Mouse (Mus musculus): Measurements from ENCODE around the gene Sez6l. TPM values are rescaled to one million over a fixed set of nuclear protein-coding genes. Genes with fewer than 3 reads are reported as not detected.
A peak's percentile ranks its signal among the peaks of the same experiment; 100 is the strongest.

The Sez6l gene
- total RNA-seq, 2 experiments from 2014 or later = 174 to 177 TPM

- DNase-seq (ENCODE audit: extremely low spot score in 1 of 2, low spot score in 2 of 2) = no peak
- no peak for TF ChIP-seq CTCF (IDR thresholded peaks at IDR 0.05)
- H3K27ac ChIP-seq = peak overlapping the region; percentile 82
- no peak overlapping the region for H3K4me3 ChIP-seq
- intact Hi-C loops (cut with DNase I) = no loop called here
Measured at GRCm38 (mm10) chr5:112526936-112527335, 50.0 kb downstream of the Sez6l start.

DNA sequence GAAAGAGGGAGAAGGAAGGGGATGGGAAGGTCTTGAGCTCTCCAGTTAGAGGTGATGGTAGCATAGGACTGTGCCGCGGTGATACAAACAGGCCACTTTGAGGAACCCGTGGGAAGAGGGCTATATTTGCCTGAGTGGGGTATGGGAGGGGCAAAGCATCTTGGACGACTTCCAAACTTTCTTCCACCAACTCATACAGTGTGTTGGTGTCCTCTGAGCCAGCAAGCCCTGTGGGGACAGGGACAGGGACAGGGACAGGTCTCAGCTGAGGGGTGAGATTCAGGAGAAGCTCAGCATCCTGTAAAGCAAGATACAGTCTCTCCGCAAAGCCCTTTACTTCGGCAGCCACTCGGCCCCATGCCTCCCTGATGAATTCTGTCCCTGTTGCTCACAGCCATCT is 50.5 kb downstream of the Sez6l start:
- Histone ChIP-seq H3K27ac (peak overlapping the region; percentile 82), H3K4me3 (no peak overlapping the region)
- intact Hi-C loops (cut with DNase I) = no loop called here
- no peak for DNase-seq (ENCODE audit: extremely low spot score in 1 of 2, low spot score in 2 of 2)
- TF ChIP-seq CTCF (IDR thresholded peaks at IDR 0.05) = no peak

GRCm38 (mm10) chr5:112525980-112526379 is 51.0 kb downstream of the Sez6l start:
- Histone ChIP-seq H3K4me3 (no peak overlapping the region), H3K27ac (peak overlapping the region; percentile 86)
- TF ChIP-seq CTCF (IDR thresholded peaks at IDR 0.05) = no peak
- DNase-seq (ENCODE audit: extremely low spot score in 1 of 2, low spot score in 2 of 2) = no peak
- intact Hi-C loops (cut with DNase I) = no loop called here

DNA sequence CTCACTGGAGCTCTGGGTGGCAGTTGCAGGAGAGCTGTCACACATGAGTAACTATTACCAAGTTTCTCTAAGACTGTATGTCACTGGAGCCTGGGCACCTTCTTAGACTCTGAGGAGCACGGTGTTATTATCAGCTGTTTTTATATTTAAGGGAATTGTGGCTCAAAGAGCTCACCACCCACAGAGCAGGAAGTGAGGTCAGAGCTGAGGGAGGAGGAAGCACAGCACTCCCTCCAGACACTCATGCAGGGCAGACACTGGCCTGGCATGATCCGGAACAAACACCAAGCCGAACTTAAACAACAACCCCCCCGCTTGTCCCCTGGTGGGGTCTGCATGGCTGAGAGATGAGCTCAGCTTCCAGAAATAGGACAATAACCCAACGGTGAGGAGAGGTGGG is 51.7 kb downstream of the Sez6l start:
- H3K4me3 ChIP-seq = no peak overlapping the region
- H3K27ac ChIP-seq = peak overlapping the region; percentile 86
- no peak for DNase-seq (ENCODE audit: extremely low spot score in 1 of 2, low spot score in 2 of 2)
- TF ChIP-seq CTCF (IDR thresholded peaks at IDR 0.05) = no peak
- intact Hi-C loops (cut with DNase I) = no loop called here

- no peak for TF ChIP-seq CTCF (IDR thresholded peaks at IDR 0.05)
- intact Hi-C loops (cut with DNase I) = no loop called here
- Histone ChIP-seq H3K27ac (no peak overlapping the region), H3K4me3 (no peak overlapping the region)
- DNase-seq (ENCODE audit: extremely low spot score in 1 of 2, low spot score in 2 of 2) = no peak
Measured at GRCm38 (mm10) chr5:112523796-112524195, 53.2 kb downstream of the Sez6l start.

DNA sequence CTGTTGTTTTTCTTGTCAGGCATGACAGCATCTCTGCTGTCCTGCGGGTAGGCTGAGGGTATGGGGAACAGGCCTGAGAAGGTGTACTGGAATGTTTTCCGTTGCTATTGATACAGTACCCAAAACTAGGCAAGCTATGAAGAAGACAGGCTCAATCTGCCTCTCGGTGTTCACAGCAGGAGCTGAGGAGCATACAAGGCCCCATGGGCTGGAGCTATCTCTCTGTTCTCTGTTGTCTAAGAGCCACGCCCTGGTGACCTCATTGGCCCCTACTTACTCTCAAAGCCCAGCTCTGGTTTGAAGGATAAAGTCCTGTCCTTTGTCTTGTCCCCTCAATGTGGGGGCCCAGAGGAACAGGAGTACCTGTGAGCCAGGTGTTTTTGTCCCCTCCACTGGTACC is 53.7 kb downstream of the Sez6l start:
- intact Hi-C loops (cut with DNase I) = no loop called here
- no peak for DNase-seq (ENCODE audit: extremely low spot score in 1 of 2, low spot score in 2 of 2)
- Histone ChIP-seq H3K27ac (no peak overlapping the region), H3K4me3 (no peak overlapping the region)
- TF ChIP-seq CTCF (IDR thresholded peaks at IDR 0.05) = no peak

- Histone ChIP-seq H3K4me3 (no peak overlapping the region), H3K27ac (peak overlapping the region; percentile 12)
- intact Hi-C loops (cut with DNase I) = no loop called here
- no peak for DNase-seq (ENCODE audit: extremely low spot score in 1 of 2, low spot score in 2 of 2)
- no peak for TF ChIP-seq CTCF (IDR thresholded peaks at IDR 0.05)
Measured at GRCm38 (mm10) chr5:112521703-112522527, 55.1 kb downstream of the Sez6l start.

- Histone ChIP-seq H3K4me3 (no peak overlapping the region), H3K27ac (peak overlapping the region; percentile 12; the same call in 1 of the 2 replicates)
- TF ChIP-seq CTCF (IDR thresholded peaks at IDR 0.05) = no peak
- DNase-seq (ENCODE audit: extremely low spot score in 1 of 2, low spot score in 2 of 2) = no peak
- intact Hi-C loops (cut with DNase I) = no loop called here
Measured at GRCm38 (mm10) chr5:112520826-112521702, 55.9 kb downstream of the Sez6l start.

DNA sequence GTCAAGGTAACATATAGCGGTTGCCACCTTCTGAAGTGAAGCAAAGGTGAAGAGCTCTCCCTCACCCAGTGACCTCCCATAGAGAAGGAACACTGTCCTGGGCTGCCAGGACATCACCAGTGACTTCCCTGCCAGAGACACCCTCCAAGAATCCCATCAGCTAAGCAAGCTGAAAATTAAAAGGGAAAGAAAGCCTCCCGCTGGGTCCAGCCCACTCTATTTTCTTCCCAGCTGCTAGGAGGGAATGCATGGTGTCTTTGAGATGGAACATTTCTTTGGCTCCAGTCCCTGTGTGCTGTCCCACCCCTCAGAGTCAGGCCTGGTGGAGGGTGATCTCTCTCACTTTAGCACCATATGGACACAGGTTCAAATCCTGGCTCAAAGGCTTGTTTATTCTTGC is 58.2 kb downstream of the Sez6l start:
- intact Hi-C loops (cut with DNase I) = no loop called here
- Histone ChIP-seq H3K27ac (peak overlapping the region; percentile 57; the same call in 1 of the 2 replicates), H3K4me3 (no peak overlapping the region)
- no peak for TF ChIP-seq CTCF (IDR thresholded peaks at IDR 0.05)
- no peak for DNase-seq (ENCODE audit: extremely low spot score in 1 of 2, low spot score in 2 of 2)

DNA sequence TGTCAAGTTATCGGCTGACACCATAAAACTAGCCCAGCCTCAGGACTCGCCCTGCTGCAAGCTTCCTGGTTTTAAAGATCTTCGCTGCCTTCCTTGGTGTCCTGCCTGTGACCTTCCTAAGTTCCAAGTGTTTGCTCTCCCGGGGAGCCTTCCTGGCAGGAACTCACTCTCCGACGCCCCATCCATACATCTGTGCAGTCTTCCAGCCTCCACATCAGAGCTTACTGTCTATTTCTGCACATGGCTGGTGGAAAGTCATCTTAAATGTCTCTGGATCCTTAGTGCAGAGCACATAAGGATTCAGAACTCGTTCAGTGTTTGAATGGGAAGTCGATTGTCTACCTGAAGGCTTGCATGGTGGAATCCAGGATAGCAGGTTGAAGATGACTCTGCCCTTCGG is 59.5 kb downstream of the Sez6l start:
- no peak overlapping the region for H3K4me3 ChIP-seq
- no peak for TF ChIP-seq CTCF (IDR thresholded peaks at IDR 0.05)
- no peak for DNase-seq (ENCODE audit: extremely low spot score in 1 of 2, low spot score in 2 of 2)
- intact Hi-C loops (cut with DNase I) = no loop called here
- no peak overlapping the region for H3K27ac ChIP-seq

DNA sequence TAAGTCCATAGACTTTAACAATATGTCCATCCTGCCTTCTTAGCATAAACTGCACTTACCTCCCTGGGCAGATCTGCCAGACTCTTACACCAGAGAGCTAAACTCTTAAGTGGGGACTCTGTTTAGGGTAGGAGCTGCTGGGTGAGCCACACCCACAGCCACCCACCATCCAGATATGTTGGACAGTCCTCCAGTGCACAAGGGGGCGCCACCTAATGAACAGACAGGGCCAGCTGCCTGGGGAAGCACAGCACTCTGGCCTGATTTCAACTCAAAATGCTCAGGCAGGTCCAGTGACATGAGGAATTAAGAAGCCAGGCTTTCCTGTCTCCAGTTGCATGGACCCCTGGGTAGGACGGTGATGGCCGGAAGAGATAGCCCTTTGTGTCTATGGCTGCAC is 60.5 kb downstream of the Sez6l start:
- intact Hi-C loops (cut with DNase I) = no loop called here
- no peak; the same call in none of the 2 replicates for TF ChIP-seq CTCF (IDR thresholded peaks at IDR 0.05)
- H3K4me3 ChIP-seq = no peak overlapping the region
- DNase-seq (ENCODE audit: extremely low spot score in 1 of 2, low spot score in 2 of 2) = no peak
- H3K27ac ChIP-seq = no peak overlapping the region; the same call in 1 of the 2 replicates

DNA sequence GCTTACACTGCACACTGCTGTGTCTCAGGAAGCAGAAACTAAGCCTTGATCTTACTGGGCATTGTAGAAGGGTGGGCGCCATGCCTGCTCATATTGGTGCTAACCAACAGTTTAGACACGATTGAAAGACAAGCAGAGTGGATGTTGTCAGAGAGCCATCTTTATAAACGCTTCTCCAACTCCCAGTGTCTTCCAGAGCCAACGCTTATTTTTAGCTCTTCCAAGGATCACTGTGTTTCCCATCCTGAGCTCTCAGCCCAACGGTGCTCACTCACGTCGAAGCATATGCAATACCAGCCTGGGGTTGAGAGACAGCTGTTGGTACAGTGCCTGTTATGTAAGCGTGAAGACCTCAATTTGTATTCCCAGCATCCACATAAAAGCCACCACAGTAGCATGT is 66.6 kb downstream of the Sez6l start:
- Histone ChIP-seq H3K27ac (peak overlapping the region; percentile 73), H3K4me3 (no peak overlapping the region)
- intact Hi-C loops (cut with DNase I) = no loop called here
- no peak for TF ChIP-seq CTCF (IDR thresholded peaks at IDR 0.05)
- DNase-seq (ENCODE audit: extremely low spot score in 1 of 2, low spot score in 2 of 2) = no peak
